Mouse (Mus musculus) heart, embryonic 14.5 days (tissue): ENCODE measurements around the gene 6430628N08Rik. TPM values are rescaled to one million over a fixed set of nuclear protein-coding genes. Genes with fewer than 3 reads are reported as not detected.

Source experiments
- ATAC-seq: fragments of 200-750 bp; cut with Nextera tagmentation; 2 replicates; pipeline ENCODE4 v1.8.0; 2017; ENCODE audit warnings: low read depth, moderate TSS enrichment; ENCODE audit not compliant: insufficient number of reproducible peaks, insufficient read depth, low FRiP score
- H3K27ac ChIP-seq, 2 experiments: fragments of 200-500 bp in 1 of 2; fragments of 300-500 bp in 1 of 2; sonication (generic) in 1 of 2; replicated peaks in 1 of 2; 2 replicates each; pipeline ENCODE4 v1.5.1; 2012 to 2014; ENCODE audit warnings: low read depth in 2 of 2, low read length in 2 of 2, control low read depth in 1 of 2, mild to moderate bottlenecking in 1 of 2, mixed read lengths in 1 of 2; ENCODE audit not compliant: control insufficient read depth in 1 of 2, insufficient read depth in 1 of 2
- H3K27me3 ChIP-seq: fragments of 300-500 bp; sonication (generic); 2 replicates; pipeline ENCODE4 v1.6.1; 2014; ENCODE audit warnings: mild to moderate bottlenecking, low read length, control low read depth; ENCODE audit not compliant: control insufficient read depth, insufficient read depth
- H3K36me3 ChIP-seq: fragments of 300-500 bp; sonication (generic); 2 replicates; pipeline ENCODE4 v1.6.1; 2014; ENCODE audit warnings: mild to moderate bottlenecking, control low read depth, low read length, mixed read lengths; ENCODE audit not compliant: control insufficient read depth, insufficient read depth
- H3K4me1 ChIP-seq, 2 experiments: fragments of 200-500 bp in 1 of 2; fragments of 300-500 bp in 1 of 2; sonication (generic) in 1 of 2; 2 replicates each; pipeline ENCODE4 v1.6.1; 2012 to 2014; ENCODE audit warnings: low read length in 2 of 2, control low read depth in 1 of 2, mixed read lengths in 1 of 2; ENCODE audit not compliant: control insufficient read depth in 2 of 2, insufficient read depth in 2 of 2
- H3K4me2 ChIP-seq: fragments of 300-500 bp; sonication (generic); 2 replicates; pipeline ENCODE4 v1.6.1; 2014; ENCODE audit warnings: mild to moderate bottlenecking, low read length
- H3K4me3 ChIP-seq, 2 experiments: fragments of 200-500 bp in 1 of 2; fragments of 300-500 bp in 1 of 2; sonication (generic) in 1 of 2; 2 replicates each; pipeline ENCODE4 v1.5.1; 2012 to 2014; ENCODE audit warnings: low read length in 2 of 2, mild to moderate bottlenecking in 2 of 2, control low read depth in 1 of 2, low read depth in 1 of 2, moderate library complexity in 1 of 2; ENCODE audit not compliant: control insufficient read depth in 1 of 2, insufficient read depth in 1 of 2
- H3K9ac ChIP-seq: fragments of 300-500 bp; sonication (generic); 2 replicates; pipeline ENCODE4 v1.6.1; 2014; ENCODE audit warnings: mild to moderate bottlenecking, low read length
- H3K9me3 ChIP-seq: fragments of 300-500 bp; sonication (generic); 2 replicates; pipeline ENCODE4 v1.6.1; 2016; ENCODE audit warnings: low read length, control low read depth; ENCODE audit not compliant: control insufficient read depth
- WGBS: fragments of 180-500 bp; shearing (Covaris S2); extraction: QIAGEN DNeasy Blood & Tissue Kit; methylation state at CpG from one replicate; pipeline ENCODE4 v1.1.7; 2014; 5-methylcytosine and 5-hydroxymethylcytosine counted together
- polyA plus RNA-seq: library from polyadenylated mRNA; unstranded; fragments of >200 nt; fragmentation: Nextera tagmentation; extraction: Ambion mirVana; gene quantifications from 2 replicates; pipeline ENCODE4 v1.2.1, GENCODE M21; 2014

Gene 6430628N08Rik
- polyA plus RNA-seq, 1 experiment from 2014 or later, result not detected

DNA sequence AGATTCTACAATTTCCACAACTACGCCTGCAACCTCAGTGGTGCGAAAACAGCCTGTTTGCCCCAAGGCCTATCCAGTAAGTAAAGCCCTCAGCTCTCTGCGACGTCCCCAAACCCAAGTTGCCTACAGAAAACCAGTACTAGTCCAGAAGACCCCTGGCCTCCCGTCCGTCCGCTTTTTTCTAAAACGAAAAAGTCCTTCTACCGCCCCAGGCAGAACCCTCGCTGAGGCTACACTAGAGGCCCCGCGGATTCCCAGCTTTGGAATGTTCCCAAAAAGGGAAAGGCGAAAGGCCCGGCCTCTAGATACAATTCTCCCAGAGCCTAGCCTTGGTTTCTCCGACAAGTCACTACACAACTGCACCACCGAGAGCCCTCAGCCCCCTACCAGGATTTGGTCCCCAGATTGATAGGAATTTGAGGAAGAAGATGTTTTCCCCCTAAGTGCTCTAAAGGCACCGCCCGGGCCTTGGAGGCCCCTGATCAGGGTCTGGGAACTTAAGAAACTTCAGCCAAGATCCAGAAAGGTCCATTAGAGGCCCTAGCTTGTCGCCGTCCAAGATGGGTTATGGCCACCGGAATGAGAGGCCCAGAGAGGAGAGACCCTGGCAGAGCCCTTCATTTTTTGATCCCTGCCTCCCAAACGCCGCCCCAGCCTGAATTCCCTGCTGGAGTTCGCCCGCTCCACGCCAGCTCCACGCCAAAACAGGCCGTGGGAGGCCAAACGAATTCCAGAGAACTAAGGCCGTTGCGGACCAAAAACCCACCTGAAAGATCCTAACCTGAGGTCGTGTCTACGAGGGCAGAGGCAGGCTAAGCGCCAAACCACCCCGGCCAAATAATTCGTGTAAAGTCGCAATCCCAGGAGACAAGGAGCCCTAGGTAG, 48.1 kb downstream of the 6430628N08Rik start:
- no peak for ATAC-seq
- H3K4me2 ChIP-seq, result no peak overlapping the region
- whole genome bisulfite sequencing, result 2% methylated on average over 37 of the region's 37 CpGs
- peaks cover 99% of the 10 kb centered on the region for H3K27me3 ChIP-seq
- H3K4me1 ChIP-seq, result peaks cover 0 to 17% of the 10 kb centered on the region in 2 experiments; a peak in 3 of 4 replicates
- H3K4me3 ChIP-seq, result peak overlapping the region in 1 of 2 experiments; percentile 38; a peak in 1 of 4 replicates
- no peak overlapping the region for H3K27ac ChIP-seq
- no peaks in the 10 kb centered on the region for H3K9me3 ChIP-seq
- no peak overlapping the region for H3K9ac ChIP-seq
- no peaks in the 10 kb centered on the region for H3K36me3 ChIP-seq

DNA sequence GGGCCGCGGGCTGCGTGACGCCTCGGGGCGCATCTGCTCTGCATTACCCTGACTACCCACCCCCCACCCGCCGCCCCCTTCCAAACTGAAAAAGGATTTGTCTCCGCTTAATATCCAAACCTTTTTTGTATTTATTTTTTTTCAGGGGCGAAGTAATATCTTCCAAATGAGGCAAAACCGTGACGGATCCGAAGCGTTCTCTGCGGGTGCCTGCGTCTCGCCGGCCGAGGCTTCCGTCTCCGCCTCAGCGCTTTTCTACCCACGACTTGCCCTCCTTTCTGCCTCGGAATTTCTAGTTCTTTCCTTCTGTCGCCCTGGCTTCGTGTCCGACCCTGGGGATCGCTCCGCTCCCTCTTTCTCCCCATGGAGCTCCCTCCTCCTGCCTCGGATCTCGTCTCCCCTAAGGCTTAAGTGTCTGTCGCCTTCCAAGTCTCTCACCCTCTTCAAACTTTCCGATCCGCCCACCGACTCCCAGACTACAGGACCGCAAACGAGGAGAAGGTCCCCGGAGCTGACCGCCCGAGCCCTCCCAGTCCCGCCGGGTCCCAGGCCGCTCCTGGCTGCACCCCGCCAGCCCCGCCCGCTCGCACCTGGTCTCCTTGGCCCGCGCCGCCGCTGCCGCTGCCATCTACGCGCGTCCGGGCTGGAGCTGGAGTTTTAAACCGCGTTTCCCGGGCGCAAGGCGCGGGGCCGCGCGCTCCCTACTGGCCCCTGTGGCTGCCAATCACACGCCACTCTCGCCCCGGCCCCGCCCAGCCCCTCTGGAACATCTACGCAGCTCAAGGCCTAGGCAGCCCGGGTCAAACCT, 49.0 kb downstream of the 6430628N08Rik start, which contains the start of gene Dmbx1:
Gene Dmbx1, minus strand, starts transcription at position 632 of the 808 bp plus-strand sequence.
- Histone ChIP-seq H3K9me3 (no peaks in the 10 kb centered on the region), H3K36me3 (no peaks in the 10 kb centered on the region), H3K4me1 (peaks cover 0 to 17% of the 10 kb centered on the region in 2 experiments; a peak in 3 of 4 replicates), H3K27me3 (peaks cover 99% of the 10 kb centered on the region), H3K9ac (no peak within 1 kb of the TSS), H3K27ac (no peak within 1 kb of the TSS), H3K4me3 (peak within 1 kb of the TSS; percentile 9 to 38), H3K4me2 (peak within 1 kb of the TSS; percentile 66)
- no peak for ATAC-seq
- 1% methylated on average over 71 of the region's 71 CpGs for WGBS

GRCm38 (mm10) chr4:115940681-115941080, 50.2 kb downstream of the 6430628N08Rik start:
- 7% methylated on average over 3 of the region's 3 CpGs for WGBS
- Histone ChIP-seq H3K27ac (no peak overlapping the region), H3K36me3 (no peaks in the 10 kb centered on the region), H3K4me2 (no peak overlapping the region), H3K9ac (no peak overlapping the region), H3K9me3 (no peaks in the 10 kb centered on the region), H3K4me1 (peaks cover 0 to 17% of the 10 kb centered on the region in 2 experiments; a peak in 3 of 4 replicates), H3K4me3 (no peak overlapping the region), H3K27me3 (peaks cover 99% of the 10 kb centered on the region)
- no peak for ATAC-seq

- ATAC-seq, result no peak
Observed at GRCm38 (mm10) chr4:115941242-115941820, 50.9 kb downstream of the 6430628N08Rik start.

DNA sequence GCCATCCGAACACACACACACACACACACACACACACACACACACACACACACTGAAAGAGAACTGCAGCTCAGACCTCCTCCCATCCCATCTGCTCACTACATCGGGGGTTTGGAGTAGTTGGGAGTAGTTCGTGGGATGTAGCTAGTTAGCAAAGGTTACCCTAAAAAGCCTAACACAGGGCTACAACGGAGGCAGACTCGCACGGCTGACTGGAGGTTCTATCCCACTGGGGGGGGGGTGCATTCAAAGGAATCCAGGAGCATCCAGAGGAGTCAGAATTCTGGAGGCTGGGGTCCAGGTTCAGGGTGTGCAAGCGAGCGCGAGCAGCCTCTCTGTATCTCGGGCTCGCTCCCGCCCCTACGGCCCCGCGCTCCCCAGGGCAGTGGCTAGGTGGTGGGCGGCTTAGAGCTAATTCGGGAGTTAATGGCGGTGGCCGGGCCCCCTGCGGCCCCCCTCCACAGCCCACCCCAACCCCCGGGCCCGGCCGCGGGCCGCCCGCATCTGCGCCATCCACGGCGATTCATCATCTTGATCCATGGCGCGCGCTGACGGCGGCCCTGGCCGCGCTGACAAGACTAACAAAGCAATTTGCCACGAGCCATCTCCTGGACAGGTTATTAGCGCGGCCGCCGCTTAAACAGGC, 53.3 kb downstream of the 6430628N08Rik start:
- peaks cover 0 to 8% of the 10 kb centered on the region in 2 experiments; a peak in 3 of 4 replicates for H3K4me1 ChIP-seq
- H3K36me3 ChIP-seq, result no peaks in the 10 kb centered on the region
- peak overlapping the region; percentile 25; the same call in 1 of the 2 replicates for H3K4me2 ChIP-seq
- H3K4me3 ChIP-seq, result peak overlapping the region in 1 of 2 experiments; percentile 3; a peak in 1 of 4 replicates
- no peak overlapping the region for H3K9ac ChIP-seq
- under 1% methylated on average over 36 of the region's 41 CpGs for WGBS
- peak; percentile 23; the same call in 1 of the 2 replicates for ATAC-seq
- peaks cover 91% of the 10 kb centered on the region for H3K27me3 ChIP-seq
- no peaks in the 10 kb centered on the region for H3K9me3 ChIP-seq
- H3K27ac ChIP-seq, result no peak overlapping the region

More at GRCm38 (mm10) chr4:115941242-115941820, 50.9 kb downstream of the 6430628N08Rik start:
- Histone ChIP-seq H3K9me3 (no peaks in the 10 kb centered on the region), H3K4me2 (no peak overlapping the region), H3K36me3 (no peaks in the 10 kb centered on the region), H3K9ac (no peak overlapping the region), H3K4me1 (peaks cover 0 to 15% of the 10 kb centered on the region in 2 experiments; a peak in 3 of 4 replicates), H3K4me3 (no peak overlapping the region), H3K27ac (no peak overlapping the region), H3K27me3 (peaks cover 99% of the 10 kb centered on the region)
- WGBS, result 6% methylated on average over 9 of the region's 9 CpGs
